Mouse (Mus musculus) ES-Bruce4 (cell line): ENCODE data around the gene Ctnnd2. TPM values are rescaled to one million over a fixed set of nuclear protein-coding genes. Genes with fewer than 3 reads are reported as not detected.

ENCODE experiments used
- H3K27ac ChIP-seq: 2 replicates; pipeline ENCODE4 v1.5.1; 2012; ENCODE audit warnings: low read length, inconsistent platforms; ENCODE audit not compliant: insufficient read depth
- H3K27me3 ChIP-seq: 2 replicates; pipeline ENCODE4 v1.6.1; 2012; ENCODE audit warnings: mild to moderate bottlenecking, low read length, inconsistent platforms; ENCODE audit not compliant: control insufficient read depth, poor library complexity, insufficient read depth, severe bottlenecking
- H3K36me3 ChIP-seq: 2 replicates; pipeline ENCODE4 v1.6.1; 2012; ENCODE audit warnings: inconsistent platforms, mild to moderate bottlenecking, low read length, moderate library complexity; ENCODE audit not compliant: control insufficient read depth, poor library complexity, insufficient read depth, severe bottlenecking
- H3K4me1 ChIP-seq: one replicate; pipeline ENCODE4 v1.8.1; 2011; ENCODE audit warnings: low read length; ENCODE audit not compliant: control insufficient read depth, insufficient read depth
- H3K4me3 ChIP-seq: 2 replicates; pipeline ENCODE4 v1.5.1; 2011; ENCODE audit warnings: low read depth, mild to moderate bottlenecking, low read length
- H3K9ac ChIP-seq: 2 replicates; pipeline ENCODE4 v1.6.1; 2012; ENCODE audit warnings: low read depth, mild to moderate bottlenecking, inconsistent platforms; ENCODE audit not compliant: poor library complexity, severe bottlenecking
- H3K9me3 ChIP-seq: replicated peaks from 2 replicates; pipeline ENCODE4 v1.6.1; 2012; ENCODE audit warnings: mild to moderate bottlenecking, low read length, inconsistent platforms; ENCODE audit not compliant: control insufficient read depth, poor library complexity, insufficient read depth, severe bottlenecking
- CTCF ChIP-seq: IDR thresholded peaks from one replicate; pipeline ENCODE4 v1.8.1; 2011; ENCODE audit warnings: low read depth, low read length
- EP300 ChIP-seq: IDR thresholded peaks from 2 replicates; pipeline ENCODE4 v1.6.1; 2011; ENCODE audit warnings: low read depth, low read length; ENCODE audit not compliant: insufficient read depth
- POLR2A ChIP-seq: IDR thresholded peaks from one replicate; pipeline ENCODE4 v1.8.1; 2011; ENCODE audit warnings: low read length; ENCODE audit not compliant: insufficient read depth
- polyA plus RNA-seq: library from polyadenylated mRNA; stranded (reverse); fragments of >200 nt; gene quantifications from 2 replicates; pipeline ENCODE4 v1.2.4, GENCODE M21; 2011; ENCODE audit warnings: low read depth; ENCODE audit not compliant: missing spikeins, insufficient read depth, insufficient read length

The Ctnnd2 gene
- polyA plus RNA-seq, 1 experiment, result 2.4 TPM

DNA sequence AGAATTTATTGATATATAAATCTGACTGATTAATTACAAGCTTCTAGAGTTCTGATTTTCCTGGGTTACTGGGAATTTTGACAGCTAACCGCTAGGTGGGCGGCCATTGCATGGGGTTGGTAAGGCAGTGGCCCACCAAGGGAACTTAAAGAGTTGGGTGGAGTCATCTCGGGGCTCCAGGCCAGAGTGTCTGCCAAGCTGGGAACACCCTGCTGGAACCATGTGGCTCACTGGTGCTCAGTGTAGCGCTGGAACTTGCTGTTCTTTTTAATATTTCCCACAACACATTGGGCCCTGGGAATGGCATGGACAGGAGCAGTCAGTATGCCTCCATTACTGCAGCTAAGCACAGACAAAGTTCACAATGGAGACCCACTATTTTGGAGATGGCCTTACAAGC lies 99.9 kb downstream of the Ctnnd2 start:
- Histone ChIP-seq H3K9ac (no peak overlapping the region), H3K27me3 (no peaks in the 10 kb centered on the region), H3K4me1 (no peaks in the 10 kb centered on the region), H3K27ac (no peak overlapping the region), H3K9me3 (no peaks in the 10 kb centered on the region), H3K36me3 (no peaks in the 10 kb centered on the region), H3K4me3 (no peak overlapping the region)
- no peak for TF ChIP-seq EP300
- TF ChIP-seq POLR2A, result no peak
- TF ChIP-seq CTCF, result no peak

DNA sequence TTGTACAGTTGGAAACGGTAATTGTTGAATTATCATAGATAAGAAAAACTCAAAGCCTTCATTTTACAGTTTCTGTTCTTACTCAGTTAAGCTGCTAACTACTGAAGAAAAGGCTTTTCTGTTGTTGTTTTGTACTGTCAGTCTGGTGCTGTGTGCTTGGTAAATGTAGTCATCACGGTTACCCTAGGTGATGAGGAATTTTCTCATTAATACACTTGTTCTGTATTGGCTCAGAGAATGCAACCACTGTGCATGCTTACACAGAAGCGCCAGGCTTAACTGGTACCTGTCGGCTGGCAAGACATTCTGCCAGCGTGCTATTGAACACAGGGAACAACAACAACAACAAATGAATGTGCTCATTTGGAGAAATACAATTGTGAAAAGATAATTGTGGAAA lies 103.3 kb downstream of the Ctnnd2 start:
- no peak overlapping the region for H3K4me3 ChIP-seq
- no peaks in the 10 kb centered on the region for H3K27me3 ChIP-seq
- no peak overlapping the region for H3K27ac ChIP-seq
- no peaks in the 10 kb centered on the region for H3K36me3 ChIP-seq
- TF ChIP-seq POLR2A (no peak), CTCF (no peak), EP300 (no peak)
- no peaks in the 10 kb centered on the region for H3K4me1 ChIP-seq
- H3K9ac ChIP-seq, result no peak overlapping the region
- H3K9me3 ChIP-seq, result no peaks in the 10 kb centered on the region

DNA sequence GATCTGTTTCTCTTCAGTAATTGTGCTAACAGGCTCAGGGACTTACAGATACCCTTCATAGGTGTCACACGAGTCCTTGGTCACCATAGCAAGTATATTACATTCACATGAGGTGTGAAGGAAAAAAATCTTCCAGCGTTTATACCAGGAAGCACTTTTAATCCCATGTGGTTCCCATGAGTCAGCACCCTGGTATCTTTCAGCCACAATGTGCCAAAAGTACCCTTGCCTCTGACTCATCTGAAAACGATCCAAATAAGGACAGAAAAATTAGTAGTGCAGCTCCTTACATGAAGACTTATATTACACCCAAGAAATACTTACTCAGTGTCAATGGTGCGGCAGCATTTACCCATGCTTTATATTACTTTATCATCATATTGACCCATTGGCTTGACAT lies 104.3 kb downstream of the Ctnnd2 start:
- no peaks in the 10 kb centered on the region for H3K27me3 ChIP-seq

DNA sequence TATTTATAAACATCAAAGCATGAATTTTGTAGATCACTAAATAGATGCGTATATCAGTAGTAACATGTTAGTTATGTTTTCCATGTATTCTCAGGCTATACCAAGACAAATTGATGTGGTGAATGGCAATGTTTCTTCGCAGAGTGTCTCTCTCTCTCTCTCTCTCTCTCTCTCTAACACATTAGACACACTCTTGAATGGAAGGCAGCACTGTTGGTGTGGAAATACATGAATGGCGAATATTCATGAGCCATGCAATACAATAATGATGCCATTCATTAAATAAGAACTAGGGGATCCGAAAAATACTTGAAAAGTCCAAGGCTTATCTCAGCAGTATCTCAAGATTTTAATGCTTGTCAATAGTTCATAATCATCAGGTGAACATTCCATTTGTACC lies 106.2 kb downstream of the Ctnnd2 start:
- Histone ChIP-seq H3K4me3 (no peak overlapping the region), H3K4me1 (no peaks in the 10 kb centered on the region), H3K27ac (no peak overlapping the region), H3K9ac (no peak overlapping the region), H3K36me3 (no peaks in the 10 kb centered on the region), H3K9me3 (no peaks in the 10 kb centered on the region), H3K27me3 (no peaks in the 10 kb centered on the region)
- TF ChIP-seq POLR2A, result no peak
- no peak for TF ChIP-seq CTCF
- TF ChIP-seq EP300, result no peak

More for the DNA sequence above, 104.3 kb downstream of the Ctnnd2 start:
- no peaks in the 10 kb centered on the region for H3K9me3 ChIP-seq
- H3K9ac ChIP-seq, result no peak overlapping the region
- no peak overlapping the region for H3K4me3 ChIP-seq
- TF ChIP-seq EP300, result no peak
- TF ChIP-seq POLR2A, result no peak
- no peak for TF ChIP-seq CTCF
- no peak overlapping the region for H3K27ac ChIP-seq
- H3K4me1 ChIP-seq, result no peaks in the 10 kb centered on the region
- H3K36me3 ChIP-seq, result no peaks in the 10 kb centered on the region

GRCm38 (mm10) chr15:30285572-30286244 lies 113.3 kb downstream of the Ctnnd2 start:
- Histone ChIP-seq H3K4me3 (no peak overlapping the region), H3K36me3 (no peaks in the 10 kb centered on the region), H3K9me3 (no peaks in the 10 kb centered on the region), H3K27me3 (no peaks in the 10 kb centered on the region), H3K27ac (no peak overlapping the region), H3K9ac (no peak overlapping the region), H3K4me1 (no peaks in the 10 kb centered on the region)
- TF ChIP-seq EP300, result no peak
- TF ChIP-seq POLR2A, result no peak
- no peak for TF ChIP-seq CTCF

- Histone ChIP-seq H3K36me3 (no peaks in the 10 kb centered on the region), H3K4me3 (no peak overlapping the region), H3K9ac (no peak overlapping the region), H3K4me1 (no peaks in the 10 kb centered on the region), H3K27me3 (no peaks in the 10 kb centered on the region), H3K27ac (no peak overlapping the region), H3K9me3 (no peaks in the 10 kb centered on the region)
- TF ChIP-seq EP300 (no peak), CTCF (no peak), POLR2A (no peak)
Measured at GRCm38 (mm10) chr15:30286245-30286642, 113.9 kb downstream of the Ctnnd2 start.
